In the genomic region with DNA sequence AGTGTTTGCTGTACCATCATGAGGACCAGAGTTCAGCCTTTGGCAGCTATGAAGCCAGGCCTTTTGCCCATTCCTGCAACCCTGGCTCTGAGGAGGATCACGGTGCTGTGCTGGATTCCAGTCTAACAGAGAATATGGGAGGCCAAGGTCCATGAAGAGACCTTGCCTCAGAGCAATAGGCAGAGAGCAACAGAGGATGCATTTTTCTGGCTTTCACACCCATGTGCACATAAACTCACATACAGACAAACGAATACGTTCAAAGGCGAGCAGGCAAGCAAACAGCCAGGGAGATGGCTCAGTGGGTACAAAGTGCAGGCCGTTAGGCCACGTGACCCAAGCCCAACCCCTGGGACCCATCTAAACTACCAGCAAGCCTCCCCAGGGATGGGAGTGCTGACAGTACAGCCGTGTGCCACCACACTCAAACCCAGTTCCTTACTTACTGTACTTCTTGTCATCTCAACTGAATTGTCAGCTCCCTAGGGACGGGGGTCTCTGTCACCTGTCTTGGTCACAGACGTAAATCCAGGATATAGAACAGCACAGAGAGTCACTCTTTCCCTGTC, we compare ENCODE assay signal across 13 mouse cellular contexts. TPM values are rescaled to one million over a fixed set of nuclear protein-coding genes. Genes with fewer than 3 reads are reported as not detected.
A peak's percentile ranks its signal among the peaks of the same experiment; 100 is the strongest.
DNase-seq lines count a peak whose midpoint lies in the region; ATAC-seq and TF ChIP-seq lines count a peak whose summit lies in the region.
"Had no signal": no experiment of that assay in that cellular context is flagged by ENCODE, and none has a peak within 500 bp of the region (broad histone marks: within the 10 kb centered on the region; RNA-seq: fewer than 3 reads in every experiment).

No protein-coding gene starts in this region.

- WGBS in intestine, postnatal 0 days, result 57% methylated on average over 9 of the region's 9 CpGs
- WGBS in large intestine, adult 2 months, result 36% methylated on average over 9 of the region's 9 CpGs
- 89% methylated on average over 9 of the region's 9 CpGs for WGBS in forebrain, embryonic 10.5 days

- no peak overlapping the region for H3K9ac ChIP-seq in intestine, postnatal 0 days (ENCODE audit: low read depth, low read length)
- H3K9ac ChIP-seq: heart, embryonic 15.5 days; lung, embryonic 15.5 days; midbrain, embryonic 12.5 days; neural tube, embryonic 15.5 days had no signal

- peaks cover 57% of the 10 kb centered on the region for H3K36me3 ChIP-seq in intestine, postnatal 0 days (ENCODE audit: control insufficient read depth, insufficient read depth)
- peaks cover 34% of the 10 kb centered on the region for H3K36me3 ChIP-seq in forebrain, embryonic 10.5 days (replicated peaks)
- H3K36me3 ChIP-seq: heart, embryonic 15.5 days; midbrain, embryonic 12.5 days had no signal

- TF ChIP-seq CTCF in intestine, postnatal 0 days (IDR thresholded peaks at IDR 0.05; ENCODE audit: low read depth), result no peak

- H3K4me1 ChIP-seq in intestine, postnatal 0 days (replicated peaks; ENCODE audit: control insufficient read depth, insufficient read depth, low read length), result 0 out of 2 replicates have a peak, but pooled peaks cover 3% of the 10 kb centered on the region
- H3K4me1 ChIP-seq in forebrain, embryonic 10.5 days, result peaks cover 27% of the 10 kb centered on the region

- H3K4me3 ChIP-seq in intestine, postnatal 0 days (ENCODE audit: low read depth, low read length), result no peak overlapping the region
- no peak overlapping the region for H3K4me3 ChIP-seq in forebrain, embryonic 10.5 days
- H3K4me3 ChIP-seq: heart, embryonic 15.5 days; left cerebral cortex, adult 2 months; lung, embryonic 15.5 days; midbrain, embryonic 12.5 days; neural tube, embryonic 15.5 days had no signal

- no peak overlapping the region for H3K4me2 ChIP-seq in intestine, postnatal 0 days (replicated peaks; ENCODE audit: low read depth)
- H3K4me2 ChIP-seq: heart, embryonic 15.5 days; lung, embryonic 15.5 days; midbrain, embryonic 12.5 days; neural tube, embryonic 15.5 days had no signal

- peak overlapping the region; percentile 35; the same call in 1 of the 2 replicates for H3K27ac ChIP-seq in intestine, postnatal 0 days (ENCODE audit: low read depth, low read length)
- no peak overlapping the region for H3K27ac ChIP-seq in forebrain, embryonic 10.5 days
- H3K27ac ChIP-seq: heart, embryonic 15.5 days; left cerebral cortex, adult 2 months; lung, embryonic 15.5 days; midbrain, embryonic 12.5 days; neural tube, embryonic 15.5 days had no signal

- DNase-seq in adipocyte (ENCODE audit: low spot score), result peak; percentile 27
- DNase-seq in large intestine, adult 2 months (ENCODE audit: low read depth, low spot score), result peak; percentile 48
- peak; percentile 43 to 68 for DNase-seq in spleen, postnatal 10 days (ENCODE audit: low spot score in 2 of 2)
- no peak for DNase-seq in forebrain, embryonic 10.5 days (ENCODE audit: extremely low spot score, low spot score)
- DNase-seq in gastrocnemius, postnatal 25 days, result no peak
- DNase-seq in left cerebral cortex, postnatal 25 days (ENCODE audit: low spot score in 2 of 2), result no peak
- DNase-seq: thymus, postnatal 25 days had no signal

- intact Hi-C loops in left cerebral cortex, postnatal 25 days (cut with DNase I), result no loop called here

- H3K27me3 ChIP-seq in intestine, postnatal 0 days (replicated peaks; ENCODE audit: control insufficient read depth, insufficient read depth, low read length), result no peaks in the 10 kb centered on the region
- H3K27me3 ChIP-seq in forebrain, embryonic 10.5 days (ENCODE audit: poor library complexity, severe bottlenecking), result no peaks in the 10 kb centered on the region
- H3K27me3 ChIP-seq: heart, embryonic 15.5 days; lung, embryonic 15.5 days; midbrain, embryonic 12.5 days; neural tube, embryonic 15.5 days had no signal

- ATAC-seq in intestine, postnatal 0 days, result peak; percentile 66

- no peaks in the 10 kb centered on the region for H3K9me3 ChIP-seq in intestine, postnatal 0 days (ENCODE audit: control insufficient read depth)
- no peaks in the 10 kb centered on the region for H3K9me3 ChIP-seq in forebrain, embryonic 10.5 days
- H3K9me3 ChIP-seq: heart, embryonic 15.5 days; lung, embryonic 15.5 days; midbrain, embryonic 12.5 days; neural tube, embryonic 15.5 days had no signal

RNA-seq across cellular contexts. Expression of a gene that starts 34.7 kb away (rescaled TPM):
- polyA plus RNA-seq in intestine, postnatal 0 days (2015; fragmentation: Nextera tagmentation; extraction: Ambion mirVana), result 1.7 TPM in 2 replicates
- polyA plus RNA-seq in large intestine, adult 2 months (2012; rRNA removed), result 0.45 and 0.55 TPM in 2 replicates
- 39.1 and 42.7 TPM in 2 replicates for polyA plus RNA-seq in forebrain, embryonic 10.5 days (2016; fragmentation: Nextera tagmentation; extraction: Ambion mirVana)
- 1 to 10 TPM; 1.9 to 2.0 TPM for total RNA-seq in gastrocnemius, postnatal 25 days (2021)
- total RNA-seq in left cerebral cortex, postnatal 25 days (2021), result 100 to 1,000 TPM; 110 to 115 TPM

RNA-seq across cellular contexts. Expression of a gene that starts 49.3 kb away (rescaled TPM):
- 35.2 and 37.0 TPM in 2 replicates for polyA plus RNA-seq in intestine, postnatal 0 days (2015; fragmentation: Nextera tagmentation; extraction: Ambion mirVana)
- polyA plus RNA-seq in large intestine, adult 2 months (2012; rRNA removed), result 31.2 and 33.4 TPM in 2 replicates
- 7.4 and 8.7 TPM in 2 replicates for polyA plus RNA-seq in forebrain, embryonic 10.5 days (2016; fragmentation: Nextera tagmentation; extraction: Ambion mirVana)
- 1 to 10 TPM; 5.2 to 6.5 TPM for total RNA-seq in gastrocnemius, postnatal 25 days (2021)
- 10 to 100 TPM; 13.6 to 14.2 TPM for total RNA-seq in left cerebral cortex, postnatal 25 days (2021)

RNA-seq across cellular contexts. Expression of a gene that starts 56.7 kb away (rescaled TPM):
- 685 and 722 TPM in 2 replicates for polyA plus RNA-seq in intestine, postnatal 0 days (2015; fragmentation: Nextera tagmentation; extraction: Ambion mirVana)
- polyA plus RNA-seq in large intestine, adult 2 months (2012; rRNA removed), result 1,158 and 1,420 TPM in 2 replicates
- polyA plus RNA-seq in forebrain, embryonic 10.5 days (2016; fragmentation: Nextera tagmentation; extraction: Ambion mirVana), result 44.2 and 50.8 TPM in 2 replicates
- 1 to 10 TPM; 3.4 to 5.2 TPM for total RNA-seq in gastrocnemius, postnatal 25 days (2021)
- 10 to 100 TPM; 21.1 to 24.4 TPM for total RNA-seq in left cerebral cortex, postnatal 25 days (2021)

Comparison
In these comparisons a context has a peak if more than half of its experiments do, and no peak if none do; other contexts are left out.
1. DNase-seq: peak in adipocyte (single experiment), large intestine, adult 2 months (single experiment) and spleen, postnatal 10 days (2 of 2); none in forebrain, embryonic 10.5 days (single experiment), gastrocnemius, postnatal 25 days (single experiment) and left cerebral cortex, postnatal 25 days (0 of 2).
2. RNA of a gene that starts 34.7 kb away (polyA plus RNA-seq): 39.1 to 42.7 TPM in forebrain, embryonic 10.5 days; 1.7 TPM in intestine, postnatal 0 days and 0.45 to 0.55 TPM in large intestine, adult 2 months; every median in the first group is over 10 times any median in the second.
3. RNA of a gene that starts 56.7 kb away (polyA plus RNA-seq): 1,158 to 1,420 TPM in large intestine, adult 2 months and 685 to 722 TPM in intestine, postnatal 0 days; 44.2 to 50.8 TPM in forebrain, embryonic 10.5 days; every median in the first group is over 10 times any median in the second.